Mouse (Mus musculus): ENCODE results near the gene Rpa3.

DNA sequence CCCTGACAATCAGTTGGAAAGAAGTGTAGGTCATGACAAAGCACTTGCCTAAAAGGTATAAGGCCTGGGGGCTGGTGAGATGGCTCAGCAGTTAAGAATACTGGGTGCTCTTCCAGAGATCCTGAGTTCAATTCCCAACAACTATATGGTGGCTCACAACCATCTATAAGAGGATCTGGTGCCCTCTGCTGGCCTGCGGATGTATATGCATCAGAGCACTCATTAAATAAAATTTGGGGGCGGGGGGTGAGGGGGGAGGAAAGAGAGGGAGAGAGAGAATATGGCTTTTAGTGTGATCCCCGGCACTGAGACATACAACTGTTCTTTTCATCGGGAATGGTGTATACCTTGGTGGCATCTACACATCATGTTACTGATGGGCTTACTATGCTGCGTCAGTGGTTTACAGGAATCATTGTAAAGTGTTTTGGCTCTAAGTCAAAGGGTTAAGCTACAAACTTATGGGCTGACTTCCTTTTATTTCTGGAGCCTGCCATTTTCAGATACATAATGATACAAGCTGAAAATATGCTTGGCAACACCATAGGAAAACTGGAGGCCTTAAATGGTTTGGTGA is 19.5 kb upstream of the Rpa3 start:
- TF ChIP-seq POLR2A (IDR thresholded peaks at IDR 0.05; ENCODE audit: insufficient read depth, low read depth, low read length) (no peak), CTCF (IDR thresholded peaks at IDR 0.05; ENCODE audit: insufficient read depth, low read depth, low read length) (no peak)

Measured in olfactory bulb, adult 2 months (tissue).